In genomic region chr8:91375054-91375938, GRCm38 (mm10) we compare ENCODE assay signal across 21 mouse cellular contexts.
DNase-seq lines count a peak whose midpoint lies in the region; ATAC-seq and TF ChIP-seq lines count a peak whose summit lies in the region.
"Had no signal": no experiment of that assay in that cellular context is flagged by ENCODE, and none has a peak within 500 bp of the region (broad histone marks: within the 10 kb centered on the region; RNA-seq: fewer than 3 reads in every experiment).

No protein-coding gene starts in this region.

- H3K4me2 ChIP-seq in forebrain, embryonic 14.5 days (ENCODE audit: low read length) = no peak overlapping the region
- H3K4me2 ChIP-seq in kidney, embryonic 15.5 days = no peak overlapping the region
- peak overlapping the region; percentile 11; the same call in 1 of the 2 replicates for H3K4me2 ChIP-seq in embryonic facial prominence, embryonic 13.5 days
- H3K4me2 ChIP-seq: liver, embryonic 15.5 days had no signal

- H3K27ac ChIP-seq in forebrain, embryonic 10.5 days = peak overlapping the region; percentile 16; the same call in 1 of the 2 replicates
- no peak overlapping the region for H3K27ac ChIP-seq in forebrain, embryonic 14.5 days (ENCODE audit: low read depth, low read length)
- H3K27ac ChIP-seq in kidney, embryonic 15.5 days = no peak overlapping the region
- H3K27ac ChIP-seq in embryonic facial prominence, embryonic 13.5 days = peak overlapping the region; percentile 55
- H3K27ac ChIP-seq in layer of hippocampus, adult 2 months = no peak overlapping the region
- H3K27ac ChIP-seq: hindbrain, postnatal 0 days; liver, embryonic 15.5 days had no signal

- H3K4me3 ChIP-seq in forebrain, embryonic 10.5 days = no peak overlapping the region
- H3K4me3 ChIP-seq in forebrain, embryonic 14.5 days (ENCODE audit: low read depth, low read length) = no peak overlapping the region
- no peak overlapping the region for H3K4me3 ChIP-seq in kidney, embryonic 15.5 days (replicated peaks)
- H3K4me3 ChIP-seq in embryonic facial prominence, embryonic 13.5 days = no peak overlapping the region
- H3K4me3 ChIP-seq in layer of hippocampus, adult 2 months = no peak overlapping the region
- H3K4me3 ChIP-seq: erythroblast, embryonic 14.5 days; liver, embryonic 15.5 days had no signal

- H3K9ac ChIP-seq in forebrain, embryonic 14.5 days (ENCODE audit: low read length) = no peak overlapping the region
- no peak overlapping the region for H3K9ac ChIP-seq in kidney, embryonic 15.5 days
- no peak overlapping the region for H3K9ac ChIP-seq in embryonic facial prominence, embryonic 13.5 days
- H3K9ac ChIP-seq: liver, embryonic 15.5 days had no signal

- peaks cover 63% of the 10 kb centered on the region for H3K27me3 ChIP-seq in forebrain, embryonic 10.5 days (ENCODE audit: poor library complexity, severe bottlenecking)
- no peaks in the 10 kb centered on the region for H3K27me3 ChIP-seq in forebrain, embryonic 14.5 days (replicated peaks; ENCODE audit: control insufficient read depth, insufficient read depth, low read length)
- no peaks in the 10 kb centered on the region for H3K27me3 ChIP-seq in kidney, embryonic 15.5 days
- no peaks in the 10 kb centered on the region for H3K27me3 ChIP-seq in embryonic facial prominence, embryonic 13.5 days
- H3K27me3 ChIP-seq: liver, embryonic 15.5 days had no signal

- no peaks in the 10 kb centered on the region for H3K9me3 ChIP-seq in forebrain, embryonic 10.5 days
- no peaks in the 10 kb centered on the region for H3K9me3 ChIP-seq in forebrain, embryonic 14.5 days (replicated peaks; ENCODE audit: control insufficient read depth, low read length)
- no peaks in the 10 kb centered on the region for H3K9me3 ChIP-seq in kidney, embryonic 15.5 days (replicated peaks)
- no peaks in the 10 kb centered on the region for H3K9me3 ChIP-seq in embryonic facial prominence, embryonic 13.5 days
- H3K9me3 ChIP-seq: G1E; liver, embryonic 15.5 days had no signal

- ATAC-seq in forebrain, embryonic 14.5 days = no peak
- ATAC-seq in kidney, embryonic 15.5 days (replicated peaks; ENCODE audit: low FRiP score) = no peak
- no peak for ATAC-seq in embryonic facial prominence, embryonic 13.5 days (ENCODE audit: insufficient number of reproducible peaks, insufficient read depth, low FRiP score, low TSS enrichment, low read depth)
- ATAC-seq: CD4-positive, CD25-positive, alpha-beta regulatory T cell, adult 4 months; forebrain, embryonic 16.5 days; hindbrain, postnatal 0 days; lung, postnatal 0 days had no signal

- H3K36me3 ChIP-seq in forebrain, embryonic 10.5 days (replicated peaks) = no peaks in the 10 kb centered on the region
- H3K36me3 ChIP-seq in forebrain, embryonic 14.5 days (ENCODE audit: control insufficient read depth, insufficient read depth, low read length) = no peaks in the 10 kb centered on the region
- H3K36me3 ChIP-seq in kidney, embryonic 15.5 days = no peaks in the 10 kb centered on the region
- no peaks in the 10 kb centered on the region for H3K36me3 ChIP-seq in embryonic facial prominence, embryonic 13.5 days
- H3K36me3 ChIP-seq: liver, embryonic 15.5 days had no signal

- no peak for TF ChIP-seq CTCF in layer of hippocampus, adult 2 months (conservative IDR thresholded peaks at IDR 0.05)

- WGBS in forebrain, embryonic 10.5 days = 47% methylated on average over 20 of the region's 20 CpGs
- 53% methylated on average over 20 of the region's 20 CpGs for WGBS in forebrain, embryonic 14.5 days
- 49% methylated on average over 20 of the region's 20 CpGs for WGBS in kidney, embryonic 15.5 days
- 31% methylated on average over 20 of the region's 20 CpGs for WGBS in embryonic facial prominence, embryonic 13.5 days

- H3K4me1 ChIP-seq in forebrain, embryonic 10.5 days = peaks cover 76% of the 10 kb centered on the region
- H3K4me1 ChIP-seq in forebrain, embryonic 14.5 days (ENCODE audit: control insufficient read depth, insufficient read depth, low read length) = peaks cover 5% of the 10 kb centered on the region; the same call in 1 of the 2 replicates
- peaks cover 63% of the 10 kb centered on the region for H3K4me1 ChIP-seq in kidney, embryonic 15.5 days
- H3K4me1 ChIP-seq in embryonic facial prominence, embryonic 13.5 days = peaks cover 74% of the 10 kb centered on the region

- no peak for DNase-seq in forebrain, embryonic 10.5 days (ENCODE audit: extremely low spot score, low spot score)
- no peak for DNase-seq in forebrain, embryonic 14.5 days (ENCODE audit: low spot score)
- DNase-seq in kidney, adult 9 months = peak; percentile 56
- DNase-seq in Muller cell, postnatal 12 days (ENCODE audit: inconsistent ontology term) = peak; percentile 69
- DNase-seq in thymus, postnatal 25 days = no peak
- no peak for DNase-seq in layer of hippocampus, adult 2 months (ENCODE audit: low spot score in 2 of 2)
- DNase-seq: cerebellum, adult 11 months; cerebellum, postnatal 25 days; heart, adult 18-20 months; heart, postnatal 10 days; kidney, adult 11 months; thymus, postnatal 14 days had no signal

Comparison
In these comparisons a context has a peak if more than half of its experiments do, and no peak if none do; other contexts are left out.
1. H3K27ac ChIP-seq: peak in forebrain, embryonic 10.5 days (single experiment) and embryonic facial prominence, embryonic 13.5 days (single experiment); none in forebrain, embryonic 14.5 days (single experiment), kidney, embryonic 15.5 days (single experiment) and layer of hippocampus, adult 2 months (single experiment).
2. DNase-seq: peak in kidney, adult 9 months (single experiment) and Muller cell, postnatal 12 days (single experiment); none in forebrain, embryonic 10.5 days (single experiment), forebrain, embryonic 14.5 days (single experiment), thymus, postnatal 25 days (single experiment) and layer of hippocampus, adult 2 months (0 of 2).